In the genomic region with DNA sequence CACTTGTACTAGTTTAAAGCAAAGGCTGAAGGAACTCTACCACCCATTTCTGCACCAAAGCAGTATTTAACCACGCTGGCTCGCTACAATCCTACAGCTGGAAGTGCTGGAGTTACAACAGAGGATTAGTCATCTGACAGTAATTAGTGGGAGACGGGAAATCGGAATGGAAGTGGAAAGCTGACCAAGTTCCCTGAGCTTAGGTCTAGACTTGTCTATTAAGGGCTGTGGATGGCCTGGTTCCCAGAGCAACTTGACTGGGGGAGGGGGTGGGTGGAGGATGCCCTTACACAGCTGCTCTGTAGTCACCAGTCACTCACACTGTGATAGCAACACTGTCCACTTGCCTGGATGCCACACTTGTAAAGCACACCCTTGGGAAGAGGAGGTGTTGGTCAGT, we compare ENCODE assay signal across 13 mouse cellular contexts. TPM values are rescaled to one million over a fixed set of nuclear protein-coding genes. Genes with fewer than 3 reads are reported as not detected.
DNase-seq lines count a peak whose midpoint lies in the region; ATAC-seq lines count a peak whose summit lies in the region.
"Had no signal": no experiment of that assay in that cellular context is flagged by ENCODE, and none has a peak within 500 bp of the region (broad histone marks: within the 10 kb centered on the region; RNA-seq: fewer than 3 reads in every experiment).

No protein-coding gene starts in this region.

- DNase-seq in kidney, adult 18-20 months: peak; percentile 18
- DNase-seq in Muller cell, postnatal 12 days (ENCODE audit: inconsistent ontology term): peak; percentile 85
- DNase-seq in embryonic facial prominence, embryonic 14.5 days (ENCODE audit: low spot score): peak; percentile 82
- DNase-seq in limb, embryonic 10.5 days (ENCODE audit: low spot score): no peak
- DNase-seq in testis, postnatal 14 days (ENCODE audit: low spot score): no peak
- no peak for DNase-seq in left cerebral cortex, adult 8-10 months (ENCODE audit: low spot score in 2 of 2)
- DNase-seq in layer of hippocampus, adult 8-10 months (ENCODE audit: low spot score in 2 of 2): no peak
- DNase-seq: adrenal gland, postnatal 10 days; cerebellum, postnatal 36 days; right cerebral cortex, postnatal 4 days; thymus, postnatal 4 days had no signal

- no peaks in the 10 kb centered on the region for H3K27me3 ChIP-seq in kidney, embryonic 15.5 days
- H3K27me3 ChIP-seq in embryonic facial prominence, embryonic 14.5 days (replicated peaks; ENCODE audit: control insufficient read depth, insufficient read depth, low read length): no peaks in the 10 kb centered on the region
- H3K27me3 ChIP-seq in limb, embryonic 10.5 days (ENCODE audit: low read depth, poor library complexity, severe bottlenecking): no peaks in the 10 kb centered on the region
- H3K27me3 ChIP-seq: liver, embryonic 15.5 days had no signal

- no peak for ATAC-seq in kidney, embryonic 15.5 days (replicated peaks; ENCODE audit: low FRiP score)
- ATAC-seq in embryonic facial prominence, embryonic 14.5 days (ENCODE audit: low read depth): peak; percentile 9; the same call in 1 of the 2 replicates

- no peak overlapping the region for H3K9ac ChIP-seq in kidney, embryonic 15.5 days
- H3K9ac ChIP-seq in embryonic facial prominence, embryonic 14.5 days (ENCODE audit: low read depth, low read length): no peak overlapping the region; the same call in 1 of the 2 replicates
- H3K9ac ChIP-seq: liver, embryonic 15.5 days had no signal

- H3K27ac ChIP-seq in kidney, embryonic 15.5 days: no peak overlapping the region
- H3K27ac ChIP-seq in embryonic facial prominence, embryonic 14.5 days (replicated peaks; ENCODE audit: low read depth, low read length): peak overlapping the region; percentile 75
- 0 out of 2 replicates have a peak overlapping the region, but pooled peaks have one; percentile 14 for H3K27ac ChIP-seq in limb, embryonic 10.5 days
- H3K27ac ChIP-seq: liver, embryonic 15.5 days had no signal

- peaks cover 7% of the 10 kb centered on the region; the same call in 1 of the 2 replicates for H3K36me3 ChIP-seq in kidney, embryonic 15.5 days
- H3K36me3 ChIP-seq in embryonic facial prominence, embryonic 14.5 days (ENCODE audit: control insufficient read depth, insufficient read depth, low read length): 0 out of 2 replicates have a peak, but pooled peaks cover 6% of the 10 kb centered on the region
- H3K36me3 ChIP-seq in limb, embryonic 10.5 days: peaks cover 6% of the 10 kb centered on the region; the same call in 1 of the 2 replicates

- peaks cover 16% of the 10 kb centered on the region for H3K4me1 ChIP-seq in kidney, embryonic 15.5 days
- peaks cover 12% of the 10 kb centered on the region for H3K4me1 ChIP-seq in embryonic facial prominence, embryonic 14.5 days (ENCODE audit: control insufficient read depth, insufficient read depth, low read length)
- H3K4me1 ChIP-seq in limb, embryonic 10.5 days: peaks cover 19% of the 10 kb centered on the region

- 44% methylated on average over 4 of the region's 4 CpGs for WGBS in kidney, embryonic 15.5 days
- WGBS in embryonic facial prominence, embryonic 14.5 days: 19% methylated on average over 4 of the region's 4 CpGs
- WGBS in limb, embryonic 10.5 days: 28% methylated on average over 4 of the region's 4 CpGs

- no peak overlapping the region for H3K4me3 ChIP-seq in kidney, embryonic 15.5 days (replicated peaks)
- no peak overlapping the region for H3K4me3 ChIP-seq in embryonic facial prominence, embryonic 14.5 days (ENCODE audit: low read depth, low read length)
- no peak overlapping the region for H3K4me3 ChIP-seq in limb, embryonic 10.5 days
- H3K4me3 ChIP-seq: liver, embryonic 15.5 days had no signal

- H3K9me3 ChIP-seq in kidney, embryonic 15.5 days (replicated peaks): no peaks in the 10 kb centered on the region
- H3K9me3 ChIP-seq in embryonic facial prominence, embryonic 14.5 days (ENCODE audit: control insufficient read depth, low read length): no peaks in the 10 kb centered on the region
- no peaks in the 10 kb centered on the region for H3K9me3 ChIP-seq in limb, embryonic 10.5 days (replicated peaks)
- H3K9me3 ChIP-seq: liver, embryonic 15.5 days had no signal

- no peak overlapping the region for H3K4me2 ChIP-seq in kidney, embryonic 15.5 days
- H3K4me2 ChIP-seq in embryonic facial prominence, embryonic 14.5 days (ENCODE audit: low read depth, low read length): peak overlapping the region; percentile 20; the same call in 1 of the 2 replicates
- H3K4me2 ChIP-seq: liver, embryonic 15.5 days had no signal

RNA-seq across cellular contexts. Expression of a gene that starts 3.6 kb away (rescaled TPM):
- polyA plus RNA-seq in kidney, embryonic 15.5 days (2015; fragmentation: Nextera tagmentation; extraction: Ambion mirVana): 14.6 and 15.5 TPM in 2 replicates
- 10.0 and 16.5 TPM in 2 replicates for polyA plus RNA-seq in embryonic facial prominence, embryonic 14.5 days (2014; fragmentation: Nextera tagmentation; extraction: Ambion mirVana)
- 8.9 and 11.4 TPM in 2 replicates for polyA plus RNA-seq in limb, embryonic 10.5 days (2016; fragmentation: Nextera tagmentation; extraction: Ambion mirVana)
- 1 to 10 TPM; 4.5 to 6.3 (median 5.2) TPM for total RNA-seq in left cerebral cortex, adult 8-10 months (2022)
- 1 to 10 TPM; 3.9 to 7.1 (median 5.6) TPM for total RNA-seq in layer of hippocampus, adult 8-10 months (2022)

RNA-seq across cellular contexts. Expression of a gene that starts 3.7 kb away (rescaled TPM):
- 80.9 and 82.5 TPM in 2 replicates for polyA plus RNA-seq in kidney, embryonic 15.5 days (2015; fragmentation: Nextera tagmentation; extraction: Ambion mirVana)
- 79.2 and 86.3 TPM in 2 replicates for polyA plus RNA-seq in embryonic facial prominence, embryonic 14.5 days (2014; fragmentation: Nextera tagmentation; extraction: Ambion mirVana)
- 128 and 145 TPM in 2 replicates for polyA plus RNA-seq in limb, embryonic 10.5 days (2016; fragmentation: Nextera tagmentation; extraction: Ambion mirVana)
- total RNA-seq in left cerebral cortex, adult 8-10 months (2022): 10 to 100 TPM; 12.0 to 15.0 (median 13.5) TPM
- total RNA-seq in layer of hippocampus, adult 8-10 months (2022): 10 to 100 TPM in 3 of 4 experiments, 1 to 10 TPM in 1; 9.7 to 14.5 (median 10.9) TPM

Comparison
In these comparisons a context has a peak if more than half of its experiments do, and no peak if none do; other contexts are left out.
1. DNase-seq: peak in kidney, adult 18-20 months (single experiment), Muller cell, postnatal 12 days (single experiment) and embryonic facial prominence, embryonic 14.5 days (single experiment); none in limb, embryonic 10.5 days (single experiment), testis, postnatal 14 days (single experiment), left cerebral cortex, adult 8-10 months (0 of 2) and layer of hippocampus, adult 8-10 months (0 of 2).